Comparison of ENCODE assay signal across 8 mouse cellular contexts in the genomic region with DNA sequence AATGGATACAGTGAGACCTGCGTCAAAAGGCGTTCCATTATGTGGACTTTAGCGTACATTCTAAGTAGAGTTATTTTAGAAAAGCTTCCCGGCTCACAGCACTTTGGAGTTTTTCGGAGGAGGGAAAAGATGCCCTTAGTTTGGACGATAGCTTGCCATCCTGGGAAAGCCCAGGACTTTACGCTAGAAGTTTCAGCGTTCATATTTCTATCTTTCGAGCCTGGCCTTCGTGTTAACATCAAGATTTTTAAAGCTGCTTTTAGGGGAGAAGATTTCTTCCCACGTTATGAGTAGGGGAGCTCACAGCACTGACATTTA. TPM values are rescaled to one million over a fixed set of nuclear protein-coding genes. Genes with fewer than 3 reads are reported as not detected.
DNase-seq lines count a peak whose midpoint lies in the region; ATAC-seq and TF ChIP-seq lines count a peak whose summit lies in the region.

No protein-coding gene starts in this region.

- DNase-seq in heart, adult 8-10 months (ENCODE audit: low spot score) = no peak
- DNase-seq in MEL (ENCODE audit: low read depth, low spot score) = no peak
- peak; percentile 58 for DNase-seq in hindbrain, embryonic 11.5 days (ENCODE audit: low spot score)
- DNase-seq in spleen, adult 12 weeks (ENCODE audit: low spot score) = no peak
- no peak for DNase-seq in ovary, postnatal 36 days (ENCODE audit: low spot score)
- no peak for DNase-seq in ovary, postnatal 10 days (ENCODE audit: low spot score)

- TF ChIP-seq POLR2A in MEL (IDR thresholded peaks at IDR 0.05; ENCODE audit: control insufficient read depth in 1 of 2, insufficient read depth in 1 of 2, low read depth in 1 of 2, low read length in 2 of 2, poor library complexity in 1 of 2) = no peak

- peak overlapping the region; percentile 33 to 34; a peak in 1 of 4 replicates for H3K27ac ChIP-seq in heart, embryonic 14.5 days (replicated peaks in 1 of 2; ENCODE audit: control insufficient read depth in 1 of 2, insufficient read depth in 1 of 2, low read depth in 2 of 2, low read length in 2 of 2)
- H3K27ac ChIP-seq in MEL (ENCODE audit: control insufficient read depth, low read depth, low read length) = no peak overlapping the region
- H3K27ac ChIP-seq in hindbrain, embryonic 11.5 days (ENCODE audit: low read depth, low read length) = no peak overlapping the region

- H3K27me3 ChIP-seq in heart, embryonic 14.5 days (ENCODE audit: control insufficient read depth, insufficient read depth, low read length) = no peaks in the 10 kb centered on the region
- no peaks in the 10 kb centered on the region for H3K27me3 ChIP-seq in MEL (ENCODE audit: control insufficient read depth in 1 of 2, insufficient read depth in 2 of 2, low read length in 2 of 2)
- no peaks in the 10 kb centered on the region for H3K27me3 ChIP-seq in hindbrain, embryonic 11.5 days (ENCODE audit: control insufficient read depth, insufficient read depth, low read length)
- no peaks in the 10 kb centered on the region for H3K27me3 ChIP-seq in megakaryocyte, embryonic 14.5 days (replicated peaks)

- H3K4me2 ChIP-seq in heart, embryonic 14.5 days (ENCODE audit: low read length) = peak overlapping the region; percentile 74
- peak overlapping the region; percentile 82 for H3K4me2 ChIP-seq in hindbrain, embryonic 11.5 days (replicated peaks; ENCODE audit: low read depth, low read length)

- H3K36me3 ChIP-seq in heart, embryonic 14.5 days (ENCODE audit: control insufficient read depth, insufficient read depth, low read length) = no peaks in the 10 kb centered on the region
- H3K36me3 ChIP-seq in MEL (ENCODE audit: control insufficient read depth in 1 of 2, insufficient read depth in 2 of 2, low read length in 2 of 2) = peaks cover 0 to 26% of the 10 kb centered on the region in 2 experiments; a peak in 2 of 4 replicates
- H3K36me3 ChIP-seq in hindbrain, embryonic 11.5 days (ENCODE audit: control insufficient read depth, insufficient read depth, low read length) = no peaks in the 10 kb centered on the region
- H3K36me3 ChIP-seq in megakaryocyte, embryonic 14.5 days (replicated peaks; ENCODE audit: low read length) = no peaks in the 10 kb centered on the region

- no peak for TF ChIP-seq EP300 in MEL (IDR thresholded peaks at IDR 0.05; ENCODE audit: low read depth in 1 of 2, low read length in 2 of 2)

- no peaks in the 10 kb centered on the region for H3K9me3 ChIP-seq in heart, embryonic 14.5 days (ENCODE audit: control insufficient read depth, low read length)
- H3K9me3 ChIP-seq in MEL (replicated peaks; ENCODE audit: insufficient read depth, low read length) = no peaks in the 10 kb centered on the region
- no peaks in the 10 kb centered on the region for H3K9me3 ChIP-seq in hindbrain, embryonic 11.5 days (ENCODE audit: control insufficient read depth, low read length)
- H3K9me3 ChIP-seq in megakaryocyte, embryonic 14.5 days = no peaks in the 10 kb centered on the region

- ATAC-seq in heart, embryonic 14.5 days (ENCODE audit: insufficient number of reproducible peaks, insufficient read depth, low FRiP score, low read depth) = no peak
- ATAC-seq in hindbrain, embryonic 11.5 days (ENCODE audit: low FRiP score) = no peak

- TF ChIP-seq CTCF in MEL (IDR thresholded peaks at IDR 0.05 in 2 of 3, conservative IDR thresholded peaks at IDR 0.05 in 1 of 3; ENCODE audit: control insufficient read depth in 1 of 3, insufficient read depth in 1 of 3, low read depth in 2 of 3, low read length in 3 of 3, poor library complexity in 1 of 3, severe bottlenecking in 1 of 3) = no peak

- no peak for TF ChIP-seq RAD21 in MEL (IDR thresholded peaks at IDR 0.05; ENCODE audit: low read depth, low read length)

- H3K79me2 ChIP-seq in MEL (ENCODE audit: control insufficient read depth, insufficient read depth, low read length, poor library complexity) = no peaks in the 10 kb centered on the region; the same call in 1 of the 2 replicates

- WGBS in heart, embryonic 14.5 days = 1% methylated on average over 11 of the region's 11 CpGs
- 5% methylated on average over 11 of the region's 11 CpGs for WGBS in hindbrain, embryonic 11.5 days

- peaks cover 0 to 2% of the 10 kb centered on the region in 2 experiments; a peak in 1 of 4 replicates for H3K4me1 ChIP-seq in heart, embryonic 14.5 days (ENCODE audit: control insufficient read depth in 2 of 2, insufficient read depth in 2 of 2, low read length in 2 of 2)
- peaks cover 17 to 24% of the 10 kb centered on the region in 2 experiments for H3K4me1 ChIP-seq in MEL (ENCODE audit: control insufficient read depth in 1 of 2, insufficient read depth in 2 of 2, low read length in 2 of 2)
- no peaks in the 10 kb centered on the region for H3K4me1 ChIP-seq in hindbrain, embryonic 11.5 days (replicated peaks; ENCODE audit: control insufficient read depth, insufficient read depth, low read length)
- H3K4me1 ChIP-seq in megakaryocyte, embryonic 14.5 days = peaks cover 23% of the 10 kb centered on the region

- peak overlapping the region; percentile 88 for H3K9ac ChIP-seq in heart, embryonic 14.5 days (ENCODE audit: low read length)
- H3K9ac ChIP-seq in MEL (ENCODE audit: control insufficient read depth, low read depth, low read length, poor library complexity, severe bottlenecking) = peak overlapping the region; percentile 44
- H3K9ac ChIP-seq in hindbrain, embryonic 11.5 days (ENCODE audit: low read depth, low read length) = peak overlapping the region; percentile 50; the same call in 1 of the 2 replicates

- H3K4me3 ChIP-seq in heart, embryonic 14.5 days (ENCODE audit: control insufficient read depth in 1 of 2, insufficient read depth in 1 of 2, low read depth in 1 of 2, low read length in 2 of 2) = peak overlapping the region; percentile 42 to 70
- peak overlapping the region; percentile 39 to 73 for H3K4me3 ChIP-seq in MEL (ENCODE audit: control insufficient read depth in 1 of 2, insufficient read depth in 1 of 2, low read depth in 2 of 2, low read length in 2 of 2)
- peak overlapping the region; percentile 76 for H3K4me3 ChIP-seq in hindbrain, embryonic 11.5 days (ENCODE audit: low read depth, low read length)
- peak overlapping the region; percentile 98 for H3K4me3 ChIP-seq in megakaryocyte, embryonic 14.5 days (replicated peaks)

TF ChIP-seq in MEL, 35 proteins besides CTCF, POLR2A, EP300 and RAD21 (continues in another document):
- TF ChIP-seq JUND (IDR thresholded peaks at IDR 0.05; ENCODE audit: low read depth, low read length) (no peak), MAX (IDR thresholded peaks at IDR 0.05; ENCODE audit: low read length) (no peak), CHD1 (IDR thresholded peaks at IDR 0.05; ENCODE audit: low read depth, low read length) (no peak), ZKSCAN1 (IDR thresholded peaks at IDR 0.05; ENCODE audit: low read depth, low read length) (no peak), USF1 (IDR thresholded peaks at IDR 0.05; ENCODE audit: low read depth, low read length) (no peak), NELFE (IDR thresholded peaks at IDR 0.05; ENCODE audit: low read depth, low read length) (no peak), TAL1 (IDR thresholded peaks at IDR 0.05; ENCODE audit: low read length) (no peak), TBP (IDR thresholded peaks at IDR 0.05; ENCODE audit: low read depth, low read length) (no peak), ELF1 (IDR thresholded peaks at IDR 0.05; ENCODE audit: low read depth, low read length) (no peak), USF2 (IDR thresholded peaks at IDR 0.05; ENCODE audit: borderline replicate concordance in 1 of 2, insufficient read depth in 1 of 2, low read depth in 1 of 2, low read length in 2 of 2) (no peak), MAFK (IDR thresholded peaks at IDR 0.05; ENCODE audit: borderline replicate concordance, low read depth, low read length) (no peak), MYC (IDR thresholded peaks at IDR 0.05; ENCODE audit: low read depth, low read length) (no peak)

RNA-seq across cellular contexts. Expression of a gene that starts 0.9 kb away (rescaled TPM):
- polyA plus RNA-seq in heart, embryonic 14.5 days (2014; fragmentation: Nextera tagmentation; extraction: Ambion mirVana) = 29.4 and 33.6 TPM in 2 replicates
- 10 to 100 TPM; 52.0 to 66.8 (median 54.9) TPM for total RNA-seq in heart, adult 8-10 months (2022)
- total RNA-seq in MEL (2012; rRNA removed) = not detected in 2 replicates
- polyA plus RNA-seq in MEL (2012; ENCODE audit: insufficient read depth in 1 of 2, insufficient read length in 2 of 2, low read depth in 1 of 2, low replicate concordance in 2 of 2, missing spikeins in 1 of 2) = not detected
- polyA plus RNA-seq in hindbrain, embryonic 11.5 days (2014; fragmentation: Nextera tagmentation; extraction: Ambion mirVana) = 0.42 TPM in 1 of 2 replicates, not detected in the other
- not detected in 2 replicates for polyA plus RNA-seq in megakaryocyte, embryonic 14.5 days (2012; ENCODE audit: insufficient read depth, low replicate concordance)

RNA-seq across cellular contexts. Expression of a gene that starts 7.4 kb away (rescaled TPM):
- not detected in 2 replicates for polyA plus RNA-seq in heart, embryonic 14.5 days (2014; fragmentation: Nextera tagmentation; extraction: Ambion mirVana)
- total RNA-seq in heart, adult 8-10 months (2022) = not detected
- total RNA-seq in MEL (2012; rRNA removed) = not detected in 2 replicates
- polyA plus RNA-seq in MEL (2012; ENCODE audit: insufficient read depth in 1 of 2, insufficient read length in 2 of 2, low read depth in 1 of 2, low replicate concordance in 2 of 2, missing spikeins in 1 of 2) = not detected
- 0.63 TPM in 1 of 2 replicates, not detected in the other for polyA plus RNA-seq in hindbrain, embryonic 11.5 days (2014; fragmentation: Nextera tagmentation; extraction: Ambion mirVana)
- polyA plus RNA-seq in megakaryocyte, embryonic 14.5 days (2012; ENCODE audit: insufficient read depth, low replicate concordance) = not detected in 2 replicates

RNA-seq across cellular contexts. Expression of a gene that starts 46.7 kb away (rescaled TPM):
- polyA plus RNA-seq in heart, embryonic 14.5 days (2014; fragmentation: Nextera tagmentation; extraction: Ambion mirVana) = 8.4 and 9.6 TPM in 2 replicates
- total RNA-seq in heart, adult 8-10 months (2022) = 10 to 100 TPM; 14.6 to 19.2 (median 19.0) TPM
- total RNA-seq in MEL (2012; rRNA removed) = 2.7 and 2.9 TPM in 2 replicates
- polyA plus RNA-seq in MEL (2012; ENCODE audit: insufficient read depth in 1 of 2, insufficient read length in 2 of 2, low read depth in 1 of 2, low replicate concordance in 2 of 2, missing spikeins in 1 of 2) = 1 to 10 TPM in 1 of 2 experiments, not detected in 1; 7.3 TPM
- polyA plus RNA-seq in hindbrain, embryonic 11.5 days (2014; fragmentation: Nextera tagmentation; extraction: Ambion mirVana) = 12.5 and 19.6 TPM in 2 replicates
- 1.0 TPM in 1 of 2 replicates, not detected in the other for polyA plus RNA-seq in megakaryocyte, embryonic 14.5 days (2012; ENCODE audit: insufficient read depth, low replicate concordance)

RNA-seq across cellular contexts. Expression of a gene that starts 47.5 kb away (rescaled TPM):
- 6.4 and 7.8 TPM in 2 replicates for polyA plus RNA-seq in heart, embryonic 14.5 days (2014; fragmentation: Nextera tagmentation; extraction: Ambion mirVana)
- 10 to 100 TPM in 2 of 4 experiments, 1 to 10 TPM in 2; 9.3 to 12.3 (median 10.7) TPM for total RNA-seq in heart, adult 8-10 months (2022)
- total RNA-seq in MEL (2012; rRNA removed) = 9.1 and 13.2 TPM in 2 replicates
- 10 to 100 TPM in 1 of 2 experiments, not detected in 1; 19.8 TPM for polyA plus RNA-seq in MEL (2012; ENCODE audit: insufficient read depth in 1 of 2, insufficient read length in 2 of 2, low read depth in 1 of 2, low replicate concordance in 2 of 2, missing spikeins in 1 of 2)
- polyA plus RNA-seq in hindbrain, embryonic 11.5 days (2014; fragmentation: Nextera tagmentation; extraction: Ambion mirVana) = 8.4 and 11.2 TPM in 2 replicates
- 1.0 TPM in 1 of 2 replicates, not detected in the other for polyA plus RNA-seq in megakaryocyte, embryonic 14.5 days (2012; ENCODE audit: insufficient read depth, low replicate concordance)

Comparison
In these comparisons a context has a peak if more than half of its experiments do, and no peak if none do; other contexts are left out.
1. H3K27ac ChIP-seq: peak in heart, embryonic 14.5 days (2 of 2); none in MEL (single experiment) and hindbrain, embryonic 11.5 days (single experiment).
2. RNA of a gene that starts 0.9 kb away (polyA plus RNA-seq): 29.4 to 33.6 TPM in heart, embryonic 14.5 days; 0.42 TPM in hindbrain, embryonic 11.5 days, not detected in MEL and not detected in megakaryocyte, embryonic 14.5 days; every median in the first group is over 10 times any median in the second.
3. Peak in every context shown above with its lines, with median percentiles within 50 percentile points of each other: H3K4me3 ChIP-seq and H3K9ac ChIP-seq.